Mouse (Mus musculus) hindbrain, embryonic 10.5 days (tissue): ENCODE data around the gene Gabrr1. TPM values are rescaled to one million over a fixed set of nuclear protein-coding genes. Genes with fewer than 3 reads are reported as not detected.

Source experiments
- DNase-seq: peaks from one replicate; pipeline ENCODE4 v3.0.0-alpha.2; 2017; ENCODE audit warnings: low spot score
- H3K27ac ChIP-seq: fragments of 300-500 bp; sonication (generic); 2 replicates; pipeline ENCODE4 v1.5.1; 2016; ENCODE audit warnings: mild to moderate bottlenecking, moderate library complexity
- H3K27me3 ChIP-seq: fragments of 300-500 bp; sonication (generic); 2 replicates; pipeline ENCODE4 v1.6.1; 2016; ENCODE audit warnings: mild to moderate bottlenecking; ENCODE audit not compliant: poor library complexity, insufficient read depth, severe bottlenecking
- H3K36me3 ChIP-seq: fragments of 300-500 bp; sonication (generic); 2 replicates; pipeline ENCODE4 v1.6.1; 2016; ENCODE audit warnings: mild to moderate bottlenecking, moderate library complexity
- H3K4me1 ChIP-seq: fragments of 300-500 bp; sonication (generic); replicated peaks from 2 replicates; pipeline ENCODE4 v1.6.1; 2016; ENCODE audit warnings: mild to moderate bottlenecking
- H3K4me3 ChIP-seq: fragments of 300-500 bp; sonication (generic); 2 replicates; pipeline ENCODE4 v1.5.1; 2016; ENCODE audit warnings: mild to moderate bottlenecking, moderate library complexity
- H3K9me3 ChIP-seq: fragments of 300-500 bp; sonication (generic); 2 replicates; pipeline ENCODE4 v1.6.1; 2016; ENCODE audit warnings: mild to moderate bottlenecking, moderate library complexity
- WGBS: fragments of 180-500 bp; shearing (Covaris S2); methylation state at CpG from one replicate; pipeline ENCODE4 v1.1.7; 2016; 5-methylcytosine and 5-hydroxymethylcytosine counted together
- polyA plus RNA-seq: library from polyadenylated mRNA; unstranded; fragments of >200 nt; fragmentation: Nextera tagmentation; extraction: Ambion mirVana; gene quantifications from 2 replicates; pipeline ENCODE4 v1.2.1, GENCODE M21; 2016

Gabrr1 gene
- polyA plus RNA-seq, 1 experiment from 2014 or later: 0.61 TPM

- H3K36me3 ChIP-seq: no peaks in the 10 kb centered on the region
- no peaks in the 10 kb centered on the region for H3K9me3 ChIP-seq
- WGBS: 85% methylated on average over 26 of the region's 26 CpGs
- no peak overlapping the region for H3K4me3 ChIP-seq
- peaks cover 1% of the 10 kb centered on the region; the same call in 1 of the 2 replicates for H3K27me3 ChIP-seq
- no peaks in the 10 kb centered on the region for H3K4me1 ChIP-seq
- no peak overlapping the region for H3K27ac ChIP-seq
- no peak for DNase-seq
These were observed 20.0 kb downstream of the Gabrr1 start for GRCm38 (mm10) chr4:33152087-33153038.

- Histone ChIP-seq H3K27ac (no peak overlapping the region), H3K9me3 (no peaks in the 10 kb centered on the region), H3K36me3 (no peaks in the 10 kb centered on the region), H3K27me3 (peaks cover 13% of the 10 kb centered on the region; the same call in 1 of the 2 replicates), H3K4me3 (no peak overlapping the region), H3K4me1 (0 out of 2 replicates have a peak, but pooled peaks cover 4% of the 10 kb centered on the region)
- WGBS: 89% methylated on average over 5 of the region's 5 CpGs
- DNase-seq: no peak
These were observed 51.2 kb downstream of the Gabrr1 start for GRCm38 (mm10) chr4:33183477-33183876.

GRCm38 (mm10) chr4:33188164-33188563 lies 55.8 kb downstream of the Gabrr1 start:
- 24% methylated on average over 9 of the region's 9 CpGs for WGBS
- Histone ChIP-seq H3K9me3 (no peaks in the 10 kb centered on the region), H3K4me3 (peak overlapping the region; percentile 71; the same call in 1 of the 2 replicates), H3K36me3 (no peaks in the 10 kb centered on the region), H3K4me1 (peaks cover 13% of the 10 kb centered on the region), H3K27me3 (peaks cover 13% of the 10 kb centered on the region; the same call in 1 of the 2 replicates), H3K27ac (no peak overlapping the region)
- DNase-seq: peak; percentile 45

- H3K27me3 ChIP-seq: peaks cover 13% of the 10 kb centered on the region; the same call in 1 of the 2 replicates
- H3K27ac ChIP-seq: peak overlapping the region; percentile 88
- under 1% methylated on average over 123 of the region's 123 CpGs for WGBS
- no peaks in the 10 kb centered on the region for H3K9me3 ChIP-seq
- peak overlapping the region; percentile 71 for H3K4me3 ChIP-seq
- DNase-seq: peak; percentile 84
- peaks cover 13% of the 10 kb centered on the region for H3K4me1 ChIP-seq
- H3K36me3 ChIP-seq: no peaks in the 10 kb centered on the region
These were observed 56.7 kb downstream of the Gabrr1 start for GRCm38 (mm10) chr4:33188781-33189734.

- peak within 1 kb of the TSS; percentile 71 for H3K4me3 ChIP-seq
- 14% methylated on average over 6 of the region's 6 CpGs for WGBS
- H3K4me1 ChIP-seq: peaks cover 13% of the 10 kb centered on the region
- H3K27ac ChIP-seq: peak within 1 kb of the TSS; percentile 88
- DNase-seq: no peak
- H3K27me3 ChIP-seq: peaks cover 13% of the 10 kb centered on the region; the same call in 1 of the 2 replicates
- H3K9me3 ChIP-seq: no peaks in the 10 kb centered on the region
- no peaks in the 10 kb centered on the region for H3K36me3 ChIP-seq
These were observed 57.4 kb downstream of the Gabrr1 start, which contains the start of gene Pm20d2 for GRCm38 (mm10) chr4:33189735-33190036. TSS of gene Pm20d2 (minus strand) at chr4:33189737.

GRCm38 (mm10) chr4:33198117-33198516 lies 65.8 kb downstream of the Gabrr1 start:
- WGBS: 4% methylated on average over 2 of the region's 2 CpGs
- H3K36me3 ChIP-seq: no peaks in the 10 kb centered on the region
- peaks cover 10% of the 10 kb centered on the region; the same call in 1 of the 2 replicates for H3K4me1 ChIP-seq
- H3K4me3 ChIP-seq: no peak overlapping the region
- 0 out of 2 replicates have a peak overlapping the region, but pooled peaks have one; percentile 8 for H3K27ac ChIP-seq
- no peaks in the 10 kb centered on the region for H3K27me3 ChIP-seq
- H3K9me3 ChIP-seq: no peaks in the 10 kb centered on the region
- peak; percentile 13 for DNase-seq

GRCm38 (mm10) chr4:33204682-33205081 lies 72.4 kb downstream of the Gabrr1 start:
- Histone ChIP-seq H3K36me3 (no peaks in the 10 kb centered on the region), H3K9me3 (no peaks in the 10 kb centered on the region), H3K27ac (no peak overlapping the region), H3K4me1 (peaks cover 13% of the 10 kb centered on the region), H3K4me3 (no peak overlapping the region), H3K27me3 (no peaks in the 10 kb centered on the region; the same call in 1 of the 2 replicates)
- DNase-seq: peak; percentile 61
- 2% methylated on average over 4 of the region's 4 CpGs for WGBS

GRCm38 (mm10) chr4:33207551-33207950 lies 75.2 kb downstream of the Gabrr1 start:
- H3K36me3 ChIP-seq: no peaks in the 10 kb centered on the region
- WGBS: 65% methylated on average over 2 of the region's 2 CpGs
- no peak for DNase-seq

GRCm38 (mm10) chr4:33208881-33209841 lies 76.8 kb downstream of the Gabrr1 start, which contains the start of gene Srsf12:
TSS of gene Srsf12 (plus strand) at chr4:33208991.
- DNase-seq: peak; percentile 57
- H3K27ac ChIP-seq: peak within 1 kb of the TSS; percentile 88
- WGBS: 3% methylated on average over 65 of the region's 65 CpGs
- no peaks in the 10 kb centered on the region; the same call in 1 of the 2 replicates for H3K27me3 ChIP-seq
- peaks cover 14% of the 10 kb centered on the region for H3K4me1 ChIP-seq
- H3K9me3 ChIP-seq: peaks cover 10% of the 10 kb centered on the region; the same call in 1 of the 2 replicates
- peak within 1 kb of the TSS; percentile 86 for H3K4me3 ChIP-seq
- no peaks in the 10 kb centered on the region for H3K36me3 ChIP-seq

More at GRCm38 (mm10) chr4:33207551-33207950, 75.2 kb downstream of the Gabrr1 start:
- peaks cover 14% of the 10 kb centered on the region for H3K4me1 ChIP-seq
- H3K4me3 ChIP-seq: no peak overlapping the region
- no peaks in the 10 kb centered on the region; the same call in 1 of the 2 replicates for H3K27me3 ChIP-seq
- H3K27ac ChIP-seq: no peak overlapping the region
- H3K9me3 ChIP-seq: peaks cover 7% of the 10 kb centered on the region; the same call in 1 of the 2 replicates
